Mouse (Mus musculus) layer of hippocampus, adult 2 months (tissue): ENCODE measurements around the gene Vgf. TPM values are rescaled to one million over a fixed set of nuclear protein-coding genes. Genes with fewer than 3 reads are reported as not detected.

Source experiments
- DNase-seq, 2 experiments: peaks; one replicate each; pipeline ENCODE4 v3.0.0; 2022; ENCODE audit warnings: low spot score in 2 of 2
- H3K27ac ChIP-seq: fragments of 200-600 bp; 2 replicates; pipeline ENCODE4 v1.8.1; 2022
- H3K4me3 ChIP-seq: fragments of 200-600 bp; 2 replicates; pipeline ENCODE4 v1.8.1; 2022; ENCODE audit warnings: mild to moderate bottlenecking
- CTCF ChIP-seq: fragments of 200-600 bp; conservative IDR thresholded peaks from 2 replicates; pipeline ENCODE4 v1.8.1; 2022; ENCODE audit warnings: antibody characterized with exemption, mild to moderate bottlenecking, moderate library complexity
- microRNA-seq, 2 experiments: library from miRNA; unstranded; fragments of <30 nt; microRNA quantifications; one replicate each; pipeline ENCODE4 v1.2.0; 2021
- total RNA-seq, 2 experiments: library from RNA; stranded (reverse); gene quantifications; 2 replicates each; pipeline ENCODE4 v1.2.3; 2021

Vgf gene
- total RNA-seq, 2 experiments from 2014 or later, result 180 to 212 TPM

DNA sequence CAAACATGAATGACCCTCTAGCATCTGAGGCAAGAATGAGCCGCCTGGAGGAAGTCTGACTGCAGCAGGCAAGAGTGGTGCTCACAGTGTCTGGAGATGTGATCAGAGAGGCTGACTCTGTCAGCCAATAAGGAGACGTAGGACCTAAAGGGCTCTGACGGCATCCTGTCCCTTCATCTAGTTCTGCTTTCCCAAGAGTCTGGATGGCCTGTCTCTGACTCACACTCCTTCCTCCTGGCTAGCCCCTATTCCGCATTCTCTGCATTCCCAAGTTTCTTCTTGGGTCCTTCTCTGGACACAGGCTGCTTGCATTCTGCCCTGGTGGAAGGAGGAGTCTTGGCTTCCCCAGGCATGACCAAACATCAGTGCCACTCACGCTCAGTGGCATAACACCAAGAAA is 53.7 kb downstream of the Vgf start:
- no peak for DNase-seq
- Histone ChIP-seq H3K27ac (no peak overlapping the region), H3K4me3 (no peak overlapping the region)
- TF ChIP-seq CTCF, result no peak

Small RNA genes lying within 50 kb of the gene (microRNA-seq; reads per million reads assigned to microRNA genes)
- 139 to 189 reads per million in 2 experiments for gene Mir702

Other genes starting within 250 kb of the Vgf start
- gene Col26a1, start 143.2 kb upstream of the Vgf start, total RNA-seq, result 1 to 10 TPM; 2.7 to 3.3 TPM
- gene Ift22, start 118.2 kb upstream of the Vgf start, total RNA-seq, result 10 to 100 TPM; 81.0 to 87.2 TPM
- 100 to 1,000 TPM; 223 to 239 TPM for gene Fis1, start 73.1 kb upstream of the Vgf start, total RNA-seq
- gene Cldn15, start 59.8 kb upstream of the Vgf start, total RNA-seq, result under 1 TPM in 1 of 2 experiments, not detected in 1; 0.18 TPM
- gene Plod3, start 39.4 kb upstream of the Vgf start, total RNA-seq, result 10 to 100 TPM; 37.9 to 39.7 TPM
- 10 to 100 TPM; 77.1 to 83.3 TPM for gene Znhit1, start 38.4 kb upstream of the Vgf start, total RNA-seq
- 100 to 1,000 TPM; 298 to 323 TPM for gene Ap1s1, start 19.7 kb downstream of the Vgf start, total RNA-seq
- under 1 TPM; 0.38 to 0.52 TPM for gene Serpine1, start 45.9 kb downstream of the Vgf start, total RNA-seq
- 1 to 10 TPM; 5.5 to 5.8 TPM for gene Trim56, start 89.8 kb downstream of the Vgf start, total RNA-seq
- gene Muc3, start 122.9 kb downstream of the Vgf start, total RNA-seq, result not detected
- 1 to 10 TPM; 3.6 to 4.2 TPM for gene Muc3a, start 186.0 kb downstream of the Vgf start, total RNA-seq